Mouse (Mus musculus): ENCODE data around the gene Anks1. TPM values are rescaled to one million over a fixed set of nuclear protein-coding genes. Genes with fewer than 3 reads are reported as not detected.

The Anks1 gene
- polyA plus RNA-seq (2012; rRNA removed): 16.1 and 18.2 TPM in 2 replicates

GRCm38 (mm10) chr17:27908888-27909621, at the start of gene Anks1:
Gene Anks1 (plus strand): TSS chr17:27909306.
- Histone ChIP-seq H3K36me3 (ENCODE audit: control insufficient read depth, insufficient read depth, low read length) (peaks cover 2% of the 10 kb centered on the region), H3K4me3 (ENCODE audit: control insufficient read depth, low read depth, low read length) (peak within 1 kb of the TSS; percentile 97), H3K27me3 (ENCODE audit: control insufficient read depth, insufficient read depth, low read length) (no peaks in the 10 kb centered on the region), H3K27ac (ENCODE audit: control insufficient read depth, insufficient read depth, low read depth, low read length) (peak within 1 kb of the TSS; percentile 85), H3K4me1 (ENCODE audit: control insufficient read depth, insufficient read depth, low read length) (peaks cover 16% of the 10 kb centered on the region)
- TF ChIP-seq POLR2A (IDR thresholded peaks at IDR 0.05; ENCODE audit: control insufficient read depth, low read depth, low read length) (peak; percentile 35), CTCF (IDR thresholded peaks at IDR 0.05; ENCODE audit: control insufficient read depth, insufficient read depth, insufficient replicate concordance, low read depth, low read length) (no peak)

GRCm38 (mm10) chr17:27865461-27865860, 43.6 kb upstream of the Anks1 start:
- no peak overlapping the region for H3K4me3 ChIP-seq (ENCODE audit: control insufficient read depth, low read depth, low read length)
- H3K4me1 ChIP-seq (ENCODE audit: control insufficient read depth, insufficient read depth, low read length): no peaks in the 10 kb centered on the region; the same call in 1 of the 2 replicates
- TF ChIP-seq POLR2A (IDR thresholded peaks at IDR 0.05; ENCODE audit: control insufficient read depth, low read depth, low read length) (no peak), CTCF (IDR thresholded peaks at IDR 0.05; ENCODE audit: control insufficient read depth, insufficient read depth, insufficient replicate concordance, low read depth, low read length) (no peak)
- no peaks in the 10 kb centered on the region for H3K36me3 ChIP-seq (ENCODE audit: control insufficient read depth, insufficient read depth, low read length)
- no peak overlapping the region for H3K27ac ChIP-seq (ENCODE audit: control insufficient read depth, insufficient read depth, low read depth, low read length)
- no peaks in the 10 kb centered on the region for H3K27me3 ChIP-seq (ENCODE audit: control insufficient read depth, insufficient read depth, low read length)

- TF ChIP-seq CTCF (IDR thresholded peaks at IDR 0.05; ENCODE audit: control insufficient read depth, insufficient read depth, insufficient replicate concordance, low read depth, low read length) (no peak), POLR2A (IDR thresholded peaks at IDR 0.05; ENCODE audit: control insufficient read depth, low read depth, low read length) (no peak)
- Histone ChIP-seq H3K36me3 (ENCODE audit: control insufficient read depth, insufficient read depth, low read length) (no peaks in the 10 kb centered on the region), H3K4me3 (ENCODE audit: control insufficient read depth, low read depth, low read length) (no peak overlapping the region), H3K27ac (ENCODE audit: control insufficient read depth, insufficient read depth, low read depth, low read length) (no peak overlapping the region), H3K27me3 (ENCODE audit: control insufficient read depth, insufficient read depth, low read length) (no peaks in the 10 kb centered on the region), H3K4me1 (ENCODE audit: control insufficient read depth, insufficient read depth, low read length) (no peaks in the 10 kb centered on the region; the same call in 1 of the 2 replicates)
Measured at GRCm38 (mm10) chr17:27866737-27867136, 42.4 kb upstream of the Anks1 start.

GRCm38 (mm10) chr17:27871851-27872250, 37.3 kb upstream of the Anks1 start:
- Histone ChIP-seq H3K4me3 (ENCODE audit: control insufficient read depth, low read depth, low read length) (peak overlapping the region; percentile 81), H3K27me3 (ENCODE audit: control insufficient read depth, insufficient read depth, low read length) (no peaks in the 10 kb centered on the region), H3K27ac (ENCODE audit: control insufficient read depth, insufficient read depth, low read depth, low read length) (no peak overlapping the region), H3K36me3 (ENCODE audit: control insufficient read depth, insufficient read depth, low read length) (no peaks in the 10 kb centered on the region), H3K4me1 (ENCODE audit: control insufficient read depth, insufficient read depth, low read length) (peaks cover 2% of the 10 kb centered on the region)
- no peak for TF ChIP-seq POLR2A (IDR thresholded peaks at IDR 0.05; ENCODE audit: control insufficient read depth, low read depth, low read length)
- no peak for TF ChIP-seq CTCF (IDR thresholded peaks at IDR 0.05; ENCODE audit: control insufficient read depth, insufficient read depth, insufficient replicate concordance, low read depth, low read length)

GRCm38 (mm10) chr17:27873583-27873982, 35.5 kb upstream of the Anks1 start:
- TF ChIP-seq CTCF (IDR thresholded peaks at IDR 0.05; ENCODE audit: control insufficient read depth, insufficient read depth, insufficient replicate concordance, low read depth, low read length) (no peak), POLR2A (IDR thresholded peaks at IDR 0.05; ENCODE audit: control insufficient read depth, low read depth, low read length) (no peak)
- Histone ChIP-seq H3K4me3 (ENCODE audit: control insufficient read depth, low read depth, low read length) (peak overlapping the region; percentile 13), H3K36me3 (ENCODE audit: control insufficient read depth, insufficient read depth, low read length) (no peaks in the 10 kb centered on the region), H3K27ac (ENCODE audit: control insufficient read depth, insufficient read depth, low read depth, low read length) (no peak overlapping the region), H3K4me1 (ENCODE audit: control insufficient read depth, insufficient read depth, low read length) (peaks cover 2% of the 10 kb centered on the region), H3K27me3 (ENCODE audit: control insufficient read depth, insufficient read depth, low read length) (no peaks in the 10 kb centered on the region)

- Histone ChIP-seq H3K27ac (ENCODE audit: control insufficient read depth, insufficient read depth, low read depth, low read length) (no peak overlapping the region), H3K36me3 (ENCODE audit: control insufficient read depth, insufficient read depth, low read length) (no peaks in the 10 kb centered on the region), H3K27me3 (ENCODE audit: control insufficient read depth, insufficient read depth, low read length) (no peaks in the 10 kb centered on the region), H3K4me3 (ENCODE audit: control insufficient read depth, low read depth, low read length) (no peak overlapping the region), H3K4me1 (ENCODE audit: control insufficient read depth, insufficient read depth, low read length) (peaks cover 2% of the 10 kb centered on the region)
- TF ChIP-seq POLR2A (IDR thresholded peaks at IDR 0.05; ENCODE audit: control insufficient read depth, low read depth, low read length) (no peak), CTCF (IDR thresholded peaks at IDR 0.05; ENCODE audit: control insufficient read depth, insufficient read depth, insufficient replicate concordance, low read depth, low read length) (no peak)
Measured at GRCm38 (mm10) chr17:27874510-27874909, 34.6 kb upstream of the Anks1 start.

- no peak overlapping the region for H3K27ac ChIP-seq (ENCODE audit: control insufficient read depth, insufficient read depth, low read depth, low read length)
- no peaks in the 10 kb centered on the region for H3K36me3 ChIP-seq (ENCODE audit: control insufficient read depth, insufficient read depth, low read length)
- H3K4me1 ChIP-seq (ENCODE audit: control insufficient read depth, insufficient read depth, low read length): no peaks in the 10 kb centered on the region; the same call in 1 of the 2 replicates
- no peaks in the 10 kb centered on the region for H3K27me3 ChIP-seq (ENCODE audit: control insufficient read depth, insufficient read depth, low read length)
- TF ChIP-seq CTCF (IDR thresholded peaks at IDR 0.05; ENCODE audit: control insufficient read depth, insufficient read depth, insufficient replicate concordance, low read depth, low read length) (no peak), POLR2A (IDR thresholded peaks at IDR 0.05; ENCODE audit: control insufficient read depth, low read depth, low read length) (no peak)
- no peak overlapping the region for H3K4me3 ChIP-seq (ENCODE audit: control insufficient read depth, low read depth, low read length)
Measured at GRCm38 (mm10) chr17:27881518-27881917, 27.6 kb upstream of the Anks1 start.
